Mouse (Mus musculus): ENCODE results near the gene Krtap27-1. TPM values are rescaled to one million over a fixed set of nuclear protein-coding genes. Genes with fewer than 3 reads are reported as not detected.

Krtap27-1 gene
- total RNA-seq, 2 experiments from 2014 or later: not detected

- Histone ChIP-seq H3K27ac (no peak overlapping the region), H3K4me3 (no peak overlapping the region)
- no peak for TF ChIP-seq CTCF (conservative IDR thresholded peaks at IDR 0.05)
- DNase-seq (ENCODE audit: low spot score in 2 of 2): no peak
Measured at GRCm38 (mm10) chr16:88646366-88647111, 24.9 kb downstream of the Krtap27-1 start.

GRCm38 (mm10) chr16:88640053-88640452, 31.4 kb downstream of the Krtap27-1 start:
- no peak for DNase-seq (ENCODE audit: low spot score in 2 of 2)
- TF ChIP-seq CTCF (conservative IDR thresholded peaks at IDR 0.05): no peak
- no peak overlapping the region for H3K27ac ChIP-seq

GRCm38 (mm10) chr16:88635142-88635541, 36.3 kb downstream of the Krtap27-1 start:
- Histone ChIP-seq H3K4me3 (no peak overlapping the region), H3K27ac (no peak overlapping the region)
- DNase-seq (ENCODE audit: low spot score in 2 of 2): no peak
- no peak for TF ChIP-seq CTCF (conservative IDR thresholded peaks at IDR 0.05)

More at GRCm38 (mm10) chr16:88640053-88640452, 31.4 kb downstream of the Krtap27-1 start:
- H3K4me3 ChIP-seq: no peak overlapping the region

- no peak overlapping the region for H3K27ac ChIP-seq
- TF ChIP-seq CTCF (conservative IDR thresholded peaks at IDR 0.05): no peak
- DNase-seq (ENCODE audit: low spot score in 2 of 2): no peak
- no peak overlapping the region for H3K4me3 ChIP-seq
Measured at GRCm38 (mm10) chr16:88631474-88631873, 40.0 kb downstream of the Krtap27-1 start.

GRCm38 (mm10) chr16:88627566-88627965, 43.9 kb downstream of the Krtap27-1 start, which contains the start of gene 2310079G19Rik:
2310079G19Rik (minus strand) TSS chr16:88627666.
- TF ChIP-seq CTCF (conservative IDR thresholded peaks at IDR 0.05): no peak
- Histone ChIP-seq H3K4me3 (no peak within 1 kb of the TSS), H3K27ac (no peak within 1 kb of the TSS)
- no peak for DNase-seq (ENCODE audit: low spot score in 2 of 2)

Other genes starting within 250 kb of the Krtap27-1 start
- gene Cldn17, start 164.7 kb downstream of the Krtap27-1 start, total RNA-seq (2021): not detected
- gene Cldn8, start 108.5 kb downstream of the Krtap27-1 start, total RNA-seq (2021): not detected
- not detected for gene Krtap24-1, start 59.4 kb downstream of the Krtap27-1 start, total RNA-seq (2021)
- not detected for gene 2310079G19Rik, start 44.0 kb downstream of the Krtap27-1 start, total RNA-seq (2021)
- not detected for gene Krtap26-1, start 23.9 kb downstream of the Krtap27-1 start, total RNA-seq (2021)
- not detected for gene 2310061N02Rik, start 36.3 kb upstream of the Krtap27-1 start, total RNA-seq (2021)
- gene Krtap13-1, start 57.2 kb upstream of the Krtap27-1 start, total RNA-seq (2021): not detected
- not detected for gene Krtap13, start 80.0 kb upstream of the Krtap27-1 start, total RNA-seq (2021)
- not detected for gene 2310034C09Rik, start 87.2 kb upstream of the Krtap27-1 start, total RNA-seq (2021)
- gene 2310057N15Rik, start 102.5 kb upstream of the Krtap27-1 start, total RNA-seq (2021): not detected
- not detected for gene Gm5965, start 106.2 kb upstream of the Krtap27-1 start, total RNA-seq (2021)
- not detected for gene Gm20741, start 140.5 kb upstream of the Krtap27-1 start, total RNA-seq (2021)
- gene Krtap15, start 148.5 kb upstream of the Krtap27-1 start, total RNA-seq (2021): not detected
- not detected for gene Krtap14, start 154.5 kb upstream of the Krtap27-1 start, total RNA-seq (2021)
- not detected for gene Krtap19-1, start 197.7 kb upstream of the Krtap27-1 start, total RNA-seq (2021)
- gene Krtap19-2, start 202.6 kb upstream of the Krtap27-1 start, total RNA-seq (2021): not detected
- gene Krtap19-3, start 206.4 kb upstream of the Krtap27-1 start, total RNA-seq (2021): not detected
- not detected for gene Krtap19-4, start 213.4 kb upstream of the Krtap27-1 start, total RNA-seq (2021)
- not detected for gene Krtap19-5, start 224.8 kb upstream of the Krtap27-1 start, total RNA-seq (2021)